Mouse (Mus musculus) urinary bladder, adult 2 months (tissue): ENCODE measurements around the gene Tchhl1. TPM values are rescaled to one million over a fixed set of nuclear protein-coding genes. Genes with fewer than 3 reads are reported as not detected.
"Not testable (repeated sequence)": the region's sequence is repeated elsewhere in the genome, so short reads cannot be mapped to it uniquely, and the experiment has no call there.

Experiments
- DNase-seq: peaks from one replicate; pipeline ENCODE4 v3.0.0; 2022; ENCODE audit warnings: low spot score
- polyA plus RNA-seq: library from polyadenylated mRNA; depleted of rRNA; stranded (reverse); fragments of >200 nt; gene quantifications from 2 replicates; pipeline ENCODE4 v1.2.3, GENCODE M21; 2012; rRNA removed

Tchhl1 gene
- polyA plus RNA-seq = not detected in 2 replicates

GRCm38 (mm10) chr3:93468561-93468960 lies at the start of gene Tchhl1:
TSS of gene Tchhl1 (plus strand) at chr3:93468754.
- no peak for DNase-seq

- DNase-seq = no peak
Measured at GRCm38 (mm10) chr3:93431673-93432072, 36.9 kb upstream of the Tchhl1 start.

- no peak for DNase-seq
Measured at GRCm38 (mm10) chr3:93442030-93442429, 26.5 kb upstream of the Tchhl1 start, which contains the start of gene Tchh. TSS of gene Tchh (plus strand) at chr3:93442330.

- peak; percentile 34 for DNase-seq
Measured at GRCm38 (mm10) chr3:93443501-93444101, 25.0 kb upstream of the Tchhl1 start.

- peak; percentile 53 for DNase-seq
Measured at GRCm38 (mm10) chr3:93444343-93445164, 24.0 kb upstream of the Tchhl1 start.

GRCm38 (mm10) chr3:93445165-93445705 lies 23.3 kb upstream of the Tchhl1 start:
- DNase-seq = no peak

GRCm38 (mm10) chr3:93446128-93446755 lies 22.3 kb upstream of the Tchhl1 start:
- no peak for DNase-seq

- DNase-seq = not testable (repeated sequence)
Measured at GRCm38 (mm10) chr3:93446756-93447137, 21.8 kb upstream of the Tchhl1 start.

GRCm38 (mm10) chr3:93447138-93447841 lies 21.3 kb upstream of the Tchhl1 start:
- DNase-seq = peak; percentile 34

- DNase-seq = no peak
Measured at GRCm38 (mm10) chr3:93466556-93466955, 2.0 kb upstream of the Tchhl1 start.

GRCm38 (mm10) chr3:93467130-93467529 lies 1.4 kb upstream of the Tchhl1 start:
- DNase-seq = no peak

- DNase-seq = no peak
Measured at GRCm38 (mm10) chr3:93469629-93470028, 1.1 kb downstream of the Tchhl1 start.

- no peak for DNase-seq
Measured at GRCm38 (mm10) chr3:93480053-93480452, 11.5 kb downstream of the Tchhl1 start.

- no peak for DNase-seq
Measured at GRCm38 (mm10) chr3:93481982-93482616, 13.5 kb downstream of the Tchhl1 start.

- DNase-seq = no peak
Measured at GRCm38 (mm10) chr3:93485611-93486010, 17.1 kb downstream of the Tchhl1 start.

- DNase-seq = no peak
Measured at GRCm38 (mm10) chr3:93488541-93488940, 20.0 kb downstream of the Tchhl1 start.

GRCm38 (mm10) chr3:93492176-93492575 lies 23.6 kb downstream of the Tchhl1 start:
- no peak for DNase-seq

GRCm38 (mm10) chr3:93493992-93494391 lies 25.4 kb downstream of the Tchhl1 start:
- no peak for DNase-seq

- not testable (repeated sequence) for DNase-seq
Measured at GRCm38 (mm10) chr3:93494774-93495173, 26.2 kb downstream of the Tchhl1 start.

- DNase-seq = no peak
Measured at GRCm38 (mm10) chr3:93497131-93497530, 28.6 kb downstream of the Tchhl1 start.

GRCm38 (mm10) chr3:93499129-93499528 lies 30.6 kb downstream of the Tchhl1 start:
- DNase-seq = no peak
